Mouse (Mus musculus) frontal cortex, postnatal 14 days (tissue): ENCODE data around the gene Lrba.

Source experiments
- DNase-seq, 2 experiments: peaks; one replicate each; pipeline ENCODE4 v3.0.0; 2022; ENCODE audit warnings: low spot score in 2 of 2

Gene Lrba

DNA sequence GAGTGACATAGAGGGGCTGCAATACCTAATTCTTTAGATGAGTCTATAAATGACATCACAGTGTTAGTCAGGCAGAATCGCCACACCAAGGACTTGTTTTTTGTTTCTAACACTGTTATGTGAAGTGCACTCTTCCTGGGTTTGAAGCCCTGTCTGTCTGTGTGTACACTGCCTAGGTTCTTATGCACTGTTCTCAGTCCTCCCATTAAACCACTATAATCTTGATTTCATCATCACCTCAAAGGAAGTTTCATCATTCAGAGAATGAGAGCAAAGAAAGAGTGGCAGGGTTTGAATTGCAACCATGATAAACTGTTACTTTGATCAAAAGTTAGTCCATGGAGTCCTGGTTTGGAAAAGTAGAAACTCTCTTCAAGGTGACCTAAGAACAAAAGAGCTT, 532.1 kb downstream of the Lrba start:
- no peak for DNase-seq

DNA sequence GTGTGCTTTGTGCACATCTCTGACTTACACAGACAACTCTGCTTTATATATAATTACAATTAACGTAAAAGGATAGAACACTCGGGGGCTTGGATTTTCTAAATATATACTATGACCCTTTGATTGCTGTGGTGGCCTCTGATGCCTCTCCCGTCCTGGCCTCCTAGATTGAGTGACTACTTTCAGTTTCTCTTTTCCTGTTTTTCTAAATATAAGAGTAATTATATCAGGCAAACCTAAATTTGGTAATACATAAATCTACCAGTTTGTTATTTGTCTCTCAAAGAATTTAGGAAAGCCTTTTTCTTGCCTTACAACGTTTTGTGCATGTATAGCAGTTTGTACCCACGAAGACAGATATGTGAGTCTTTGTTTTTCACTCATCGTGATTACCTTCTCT, 534.2 kb downstream of the Lrba start:
- DNase-seq = no peak

DNA sequence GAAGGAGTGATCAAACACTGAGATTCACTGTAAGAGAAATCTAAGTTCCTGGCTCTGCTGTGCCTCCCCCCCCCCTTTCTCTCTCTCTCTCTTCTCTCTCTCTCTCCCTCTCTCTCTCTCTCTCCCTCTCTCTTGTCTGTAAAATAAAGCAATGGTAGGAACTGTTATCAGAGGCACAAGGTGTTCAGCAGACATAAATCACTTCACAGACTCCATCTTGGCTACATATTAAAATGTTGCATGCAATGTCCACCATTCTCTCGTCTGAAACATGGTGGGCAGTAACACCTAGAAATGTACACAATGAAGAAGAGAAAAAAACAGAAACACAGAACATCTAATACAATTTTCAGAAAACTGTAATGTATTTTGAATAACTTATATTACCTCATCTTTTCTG, 534.9 kb downstream of the Lrba start:
- DNase-seq = no peak

DNA sequence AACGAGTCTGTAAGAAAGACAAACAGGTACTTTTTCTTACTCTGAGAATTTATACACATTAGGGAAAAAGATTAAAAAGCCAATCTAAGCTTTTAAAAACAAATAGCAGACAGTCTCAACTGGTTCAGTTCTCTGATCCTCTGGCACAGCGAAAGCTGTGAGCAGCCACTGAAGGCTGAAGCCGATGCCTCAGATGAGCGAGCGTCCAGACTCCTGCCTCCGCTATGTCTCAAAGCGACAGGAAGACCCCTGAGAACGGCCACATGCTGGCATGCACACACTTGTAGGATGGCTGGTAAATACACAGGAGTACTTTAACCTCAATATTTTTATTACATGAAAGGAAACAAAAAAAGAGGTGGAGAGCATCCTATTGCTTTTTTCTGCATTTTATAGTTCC, 535.4 kb downstream of the Lrba start:
- DNase-seq = no peak

DNA sequence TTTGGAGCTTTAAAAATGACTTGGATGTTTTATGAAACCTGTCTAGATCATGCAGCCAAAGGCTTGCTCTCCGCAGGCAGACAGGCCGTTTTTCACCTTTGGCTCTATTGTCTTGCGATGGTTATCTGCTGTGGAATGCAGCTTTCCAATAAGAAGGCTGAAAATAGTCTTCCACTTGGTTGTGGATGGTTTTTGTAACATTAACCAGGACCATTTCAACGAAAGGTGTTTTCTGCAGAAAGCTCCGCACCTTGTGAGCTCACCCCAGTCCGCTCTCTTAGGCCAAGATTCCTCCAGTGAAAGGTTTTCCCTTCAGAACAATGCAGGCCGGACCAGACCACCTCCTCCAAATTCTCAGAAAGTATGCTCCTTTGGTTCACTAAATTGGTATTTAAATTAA, 536.0 kb downstream of the Lrba start:
- DNase-seq = no peak

DNA sequence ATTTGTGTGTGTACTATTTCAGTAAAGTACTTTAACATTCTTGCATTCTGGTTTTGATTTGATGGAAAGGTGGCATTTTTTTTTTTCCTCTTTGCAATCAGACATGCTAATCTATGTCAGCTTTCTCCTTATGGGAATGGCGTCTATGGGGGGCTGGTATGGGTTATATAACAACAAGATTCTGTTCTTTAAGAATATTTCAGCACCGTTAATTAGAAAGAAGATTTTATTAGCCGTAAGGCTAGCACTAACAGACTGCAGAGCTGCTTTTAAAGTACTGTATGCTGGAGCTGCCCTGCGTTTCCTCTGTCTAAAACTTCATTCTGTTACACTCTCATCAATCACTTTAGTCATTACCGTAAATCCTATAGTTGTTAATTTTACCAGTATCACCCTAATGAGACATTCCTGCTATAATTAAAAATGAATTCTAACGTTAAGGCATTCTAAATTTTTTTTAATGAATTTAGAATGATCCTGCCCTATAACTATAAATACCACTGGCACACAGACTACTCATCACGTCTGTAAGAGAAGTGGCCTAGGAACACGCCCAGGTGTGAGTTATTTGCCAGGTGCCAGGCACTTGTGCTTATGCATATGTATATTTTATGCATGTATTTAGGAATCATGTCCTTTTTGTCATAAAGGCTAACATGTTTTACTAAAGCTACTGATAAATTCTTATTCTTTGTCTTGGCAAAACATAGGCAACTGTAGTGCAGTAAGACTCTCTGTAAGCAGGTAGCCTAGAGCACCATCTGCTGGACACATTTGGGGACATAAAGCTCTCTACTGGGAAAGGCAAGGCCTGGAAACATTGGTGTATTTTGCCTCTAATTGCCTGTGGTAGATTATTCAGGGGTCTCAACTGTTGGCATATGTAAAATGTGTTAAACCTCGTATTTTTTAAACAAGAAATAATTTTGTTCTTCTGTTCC, 536.9 kb downstream of the Lrba start:
- peak in 1 of 2 experiments; percentile 70 for DNase-seq

DNA sequence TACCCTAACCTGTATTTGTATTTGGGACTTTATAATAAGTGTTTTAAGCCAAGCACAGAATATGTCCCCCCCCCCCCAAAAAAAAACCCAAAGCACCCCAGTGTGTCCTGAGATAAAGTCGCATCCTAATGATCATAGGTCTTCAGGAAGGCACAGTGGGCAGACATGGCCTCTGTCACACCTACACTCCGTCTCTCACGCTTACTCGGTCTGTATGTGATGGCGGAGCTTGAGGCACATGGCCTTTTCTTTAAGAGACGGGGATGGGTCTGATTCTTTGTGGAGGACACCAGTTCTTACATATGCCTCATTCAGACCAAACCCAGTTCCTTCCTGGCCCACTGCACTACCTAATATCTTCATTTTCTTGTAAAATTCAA, 537.5 kb downstream of the Lrba start:
- no peak for DNase-seq

DNA sequence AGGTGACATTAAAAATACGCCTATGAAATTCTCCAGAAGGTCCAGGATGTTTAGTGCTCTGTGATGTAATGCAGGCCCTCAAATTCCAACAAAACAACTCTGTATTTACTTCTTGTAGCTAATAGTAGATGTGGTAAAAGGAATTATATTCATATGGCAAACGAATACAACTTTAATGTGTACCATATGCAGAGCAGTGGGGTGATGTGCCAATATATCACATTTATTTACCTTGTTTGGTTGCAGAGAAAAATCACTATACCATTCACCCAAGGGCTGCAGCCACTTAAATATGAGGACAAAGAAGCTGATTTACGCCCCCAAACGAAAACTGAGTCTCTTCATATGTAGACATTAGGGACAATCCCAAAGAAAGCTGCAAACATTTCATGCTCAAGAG, 538.0 kb downstream of the Lrba start:
- no peak for DNase-seq

DNA sequence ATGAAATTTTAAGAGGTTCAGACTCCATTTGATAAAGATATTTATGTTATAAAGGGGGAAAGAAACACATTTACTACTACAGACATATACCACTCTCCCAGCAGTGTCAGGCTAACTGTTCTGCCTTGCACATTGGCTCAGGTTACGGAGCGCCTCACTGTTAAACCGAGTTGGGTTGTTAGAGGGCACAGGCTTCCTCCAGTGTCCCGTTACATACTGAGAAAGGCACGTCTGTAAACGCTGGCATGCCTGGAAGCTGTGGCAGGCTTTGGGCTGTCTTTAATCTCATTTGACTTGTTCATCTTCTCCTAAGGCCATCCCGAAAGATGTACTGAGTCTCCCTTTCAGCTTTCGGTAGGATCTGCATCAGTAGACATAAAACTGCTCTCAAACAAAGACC, 544.1 kb downstream of the Lrba start:
- DNase-seq = no peak

DNA sequence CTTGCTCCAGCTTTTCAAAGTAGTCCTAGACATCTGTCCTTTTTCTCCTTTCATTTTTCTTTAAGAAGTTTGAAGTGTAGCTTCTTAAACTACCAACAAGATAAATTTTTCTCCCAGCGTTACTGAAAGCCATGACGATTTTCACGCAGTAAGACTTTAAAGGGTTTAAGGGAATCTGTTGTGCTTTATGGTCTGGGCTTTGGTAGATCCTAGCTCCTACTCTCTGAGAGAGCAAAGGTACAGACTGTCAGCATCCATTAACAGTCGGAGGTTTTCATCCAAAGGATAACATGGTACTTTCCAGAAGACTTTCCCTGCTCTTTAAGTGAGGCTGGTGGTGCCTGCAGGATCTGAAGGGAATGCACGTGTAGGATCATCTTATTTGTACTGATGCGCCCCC, 544.5 kb downstream of the Lrba start:
- DNase-seq = no peak

DNA sequence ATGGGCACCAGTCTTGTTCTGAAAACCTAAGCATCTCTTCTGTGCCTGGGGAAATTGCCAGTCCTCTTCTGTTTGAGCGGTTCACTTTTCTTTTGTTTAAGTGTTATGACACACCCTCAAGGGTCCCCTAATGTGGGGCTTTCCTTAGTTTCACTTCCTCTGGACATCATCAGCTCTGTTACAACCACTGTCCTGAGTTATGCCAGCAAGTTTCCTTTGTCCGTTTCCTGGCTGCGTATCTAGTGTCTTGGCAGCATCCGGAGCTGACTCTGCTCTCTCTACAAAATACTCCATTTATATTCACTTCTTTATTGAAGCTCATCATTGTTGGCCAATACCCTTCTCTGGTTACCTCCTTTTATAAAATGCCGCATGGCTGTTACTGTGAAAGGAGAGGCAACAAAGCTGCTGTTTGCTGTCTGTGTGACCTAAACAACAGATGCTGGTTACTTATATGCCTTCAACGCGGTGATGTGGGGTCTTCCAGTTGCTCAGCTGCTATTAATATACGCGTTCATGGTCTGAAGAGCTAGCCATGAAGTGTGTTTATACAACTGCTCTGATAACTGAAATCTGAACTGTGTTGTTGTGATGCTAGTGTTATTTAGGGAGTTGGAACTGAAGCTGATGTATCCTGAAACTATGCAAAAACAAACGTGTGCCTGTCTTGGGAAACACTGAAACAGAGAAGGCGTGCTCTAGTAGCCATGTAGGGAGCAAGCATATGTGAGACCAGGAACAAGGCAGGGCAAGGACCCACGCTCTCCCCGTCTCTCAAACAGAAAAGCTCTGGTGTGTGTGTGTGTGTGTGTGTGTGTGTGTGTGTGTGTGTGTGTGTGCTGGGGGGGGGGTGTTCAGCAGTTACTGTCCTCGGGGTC, 550.3 kb downstream of the Lrba start:
- no peak for DNase-seq

DNA sequence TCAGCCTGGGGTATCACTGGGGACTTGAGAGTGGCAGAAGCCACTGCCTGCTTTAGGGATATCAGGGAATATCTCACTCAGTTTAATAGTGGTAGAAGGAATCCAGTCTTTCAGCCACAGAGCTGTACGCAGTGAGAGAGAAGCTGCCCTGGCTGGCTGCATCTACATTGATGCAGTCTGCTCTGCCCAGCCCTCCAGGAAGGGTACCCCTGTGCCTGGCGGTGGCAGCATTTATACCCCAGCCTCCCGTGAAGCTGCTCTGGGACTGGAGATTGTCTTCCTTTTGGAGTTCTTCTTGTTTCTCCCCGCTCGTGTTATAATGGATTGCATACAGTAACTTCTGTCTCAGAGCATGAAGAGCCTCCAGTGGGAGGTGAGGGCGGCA, 551.0 kb downstream of the Lrba start:
- DNase-seq = no peak

DNA sequence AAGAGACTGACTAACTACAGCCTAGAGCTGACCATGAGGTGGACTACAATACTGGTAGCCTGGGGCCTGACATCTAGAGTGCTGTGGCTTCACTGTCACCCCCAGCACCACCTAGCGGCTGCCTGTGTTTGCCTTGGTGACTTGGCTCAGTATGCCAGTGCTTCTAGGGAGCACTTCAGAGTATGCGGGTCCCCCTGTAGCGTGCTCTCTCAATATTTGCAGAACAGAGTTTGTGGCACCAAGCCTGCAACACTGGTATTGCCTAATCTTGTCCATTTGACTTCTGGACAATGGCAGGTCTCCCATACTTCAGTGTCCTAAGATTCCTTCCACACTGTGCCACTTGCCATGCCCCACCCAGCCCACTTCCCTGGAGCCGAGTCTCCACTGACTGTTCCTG, 555.2 kb downstream of the Lrba start:
- no peak for DNase-seq

DNA sequence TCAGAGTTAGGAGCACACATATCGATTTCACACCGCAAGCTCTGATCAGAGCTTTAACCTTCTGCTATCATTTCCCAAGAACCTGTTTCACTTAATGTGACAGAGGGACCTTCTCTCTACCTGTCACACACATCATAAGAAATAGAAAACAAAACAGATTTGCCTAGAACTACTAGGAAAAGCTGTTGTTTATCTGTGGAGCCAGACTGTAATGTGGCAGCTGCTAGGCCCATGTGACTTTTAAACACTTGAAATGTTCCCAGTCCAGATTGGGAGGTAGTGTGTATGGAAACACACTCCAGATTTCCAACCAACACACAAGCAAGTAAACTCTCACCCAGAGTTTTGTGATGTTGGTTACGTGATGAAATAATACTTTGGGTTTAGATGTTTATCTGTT, 559.6 kb downstream of the Lrba start:
- no peak for DNase-seq

DNA sequence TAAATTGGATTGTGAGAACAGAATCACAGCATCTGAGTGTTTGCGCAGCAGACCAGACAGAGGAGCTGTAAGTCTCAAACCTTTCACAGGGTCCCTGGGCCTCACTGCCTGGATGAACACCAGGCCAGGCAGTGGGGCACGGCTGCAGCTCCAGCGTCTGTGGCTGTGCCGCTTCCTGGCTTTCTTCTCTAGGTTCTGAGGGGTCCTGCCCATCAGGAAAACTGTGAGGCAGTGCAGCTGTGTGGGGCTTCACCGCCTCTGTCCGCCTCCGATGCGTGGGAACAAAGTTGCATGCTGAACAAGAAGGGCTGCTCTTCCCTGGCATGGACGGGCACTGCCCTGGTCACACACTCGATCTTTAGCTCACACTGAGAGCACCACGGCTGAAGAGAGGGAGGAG, 560.5 kb downstream of the Lrba start:
- DNase-seq = no peak

DNA sequence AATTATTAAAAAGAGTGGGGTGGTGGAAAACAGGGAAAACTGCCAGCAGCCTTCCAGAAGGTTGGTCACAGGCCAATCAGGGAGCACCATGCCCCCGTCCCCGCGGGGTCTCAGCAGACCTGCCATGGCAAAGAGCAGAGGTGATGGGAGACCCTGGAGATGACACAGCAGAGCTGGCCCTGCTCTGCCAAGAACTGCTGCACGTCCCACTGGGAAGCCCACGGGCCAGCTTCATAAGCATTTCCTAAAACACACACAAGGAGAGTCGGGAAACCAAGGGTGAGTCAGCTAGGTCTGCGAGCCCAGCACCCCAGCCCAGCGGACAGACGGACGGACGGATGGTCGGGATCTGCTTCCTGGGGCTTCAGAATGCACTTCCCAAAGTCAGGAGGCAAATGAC, 561.8 kb downstream of the Lrba start:
- DNase-seq = no peak

DNA sequence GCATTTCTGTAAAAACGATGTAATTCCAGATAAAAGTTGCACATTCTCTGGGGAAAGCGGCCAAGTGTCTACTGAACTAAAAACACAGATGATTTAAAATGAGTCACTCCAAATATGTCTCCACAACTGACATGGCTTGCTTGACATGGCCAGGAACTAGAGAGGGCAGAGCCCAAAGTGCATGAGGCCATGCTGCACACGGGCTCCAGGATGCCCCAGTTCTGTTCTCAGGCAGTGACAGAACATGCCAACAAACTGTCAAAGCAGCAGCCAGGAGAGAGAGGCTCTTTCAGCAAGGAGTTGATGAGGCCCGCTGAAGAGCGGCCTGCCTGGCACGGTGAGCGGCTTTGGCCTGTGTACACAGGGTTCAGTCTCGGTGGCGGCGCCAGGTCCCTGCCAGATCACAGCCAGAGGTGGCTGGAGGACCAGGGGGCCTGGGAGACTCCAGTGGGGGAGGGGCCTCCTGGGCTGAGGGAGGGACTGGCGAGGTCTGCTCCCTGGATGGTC, 562.4 kb downstream of the Lrba start:
- peak; percentile 58 to 79 for DNase-seq

DNA sequence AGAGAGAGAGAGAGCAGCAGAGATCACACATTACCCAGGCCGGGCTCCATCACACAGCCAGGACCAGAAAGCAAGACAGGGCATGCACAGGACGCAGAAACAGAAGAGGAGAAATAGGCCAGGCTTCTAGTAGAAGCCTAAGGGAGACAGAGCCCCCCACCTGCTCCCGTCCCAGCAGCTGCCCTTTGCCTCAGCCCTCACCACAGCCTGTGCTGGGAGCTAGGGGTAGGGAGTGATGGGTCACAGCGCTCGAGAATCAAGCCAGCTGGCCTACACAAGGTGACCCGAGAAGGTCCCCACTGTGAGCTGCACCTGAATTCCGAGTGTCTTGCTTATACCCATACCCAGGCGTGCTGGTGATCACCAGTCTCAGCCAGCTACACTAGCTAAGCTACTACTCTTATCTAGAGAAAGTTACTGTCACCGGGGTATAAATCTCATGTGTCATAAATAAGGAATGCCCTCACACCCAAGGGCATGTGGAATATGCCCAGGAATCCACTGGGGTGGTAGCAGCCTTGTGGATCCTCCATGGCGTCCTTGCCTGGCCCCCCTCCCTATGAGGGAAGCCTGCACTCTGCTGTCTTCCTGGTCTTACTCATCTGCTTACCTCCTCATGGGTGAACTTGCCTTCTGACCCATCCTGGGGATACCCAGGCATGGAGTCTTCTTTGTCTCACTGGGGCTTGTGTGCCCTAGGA, 563.1 kb downstream of the Lrba start:
- no peak for DNase-seq

DNA sequence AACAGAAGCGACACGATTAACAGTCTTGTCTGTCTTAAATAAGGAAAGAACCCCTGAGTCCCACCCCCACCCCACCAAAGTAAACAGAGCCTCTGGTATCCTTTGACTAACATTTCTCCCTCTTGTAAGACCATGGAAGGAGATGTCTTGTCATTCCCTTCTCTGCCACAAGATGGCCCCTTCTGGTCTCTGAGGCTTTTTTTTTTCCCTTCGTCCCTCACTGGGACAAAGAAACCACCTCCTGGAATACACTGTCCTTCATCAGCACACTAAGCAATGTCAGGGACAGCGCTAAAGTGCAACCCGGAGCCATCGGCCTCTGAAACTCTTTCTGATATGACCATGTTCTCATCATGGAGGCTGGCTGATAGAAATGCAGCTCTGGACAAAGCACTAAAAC, 564.2 kb downstream of the Lrba start:
- DNase-seq = peak in 1 of 2 experiments; percentile 65

DNA sequence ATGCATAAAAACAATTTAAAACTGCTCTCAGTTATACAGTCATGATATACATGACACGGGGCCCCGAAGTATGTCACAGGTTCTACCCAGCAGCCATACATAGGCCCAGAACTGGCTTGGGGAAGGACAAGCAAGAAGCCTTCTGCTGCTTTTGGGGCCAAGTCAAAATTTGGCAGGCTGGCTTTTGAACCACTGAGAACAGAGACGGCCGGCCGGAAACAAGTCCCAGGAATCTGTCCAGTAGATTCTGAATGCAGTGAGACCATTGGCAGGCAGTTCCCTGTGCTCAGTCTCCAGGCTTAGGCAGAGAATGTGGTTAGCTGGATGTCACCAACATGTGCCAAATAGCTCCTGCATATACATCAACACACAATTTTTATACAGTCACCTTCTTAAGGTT, 565.3 kb downstream of the Lrba start:
- no peak for DNase-seq

DNA sequence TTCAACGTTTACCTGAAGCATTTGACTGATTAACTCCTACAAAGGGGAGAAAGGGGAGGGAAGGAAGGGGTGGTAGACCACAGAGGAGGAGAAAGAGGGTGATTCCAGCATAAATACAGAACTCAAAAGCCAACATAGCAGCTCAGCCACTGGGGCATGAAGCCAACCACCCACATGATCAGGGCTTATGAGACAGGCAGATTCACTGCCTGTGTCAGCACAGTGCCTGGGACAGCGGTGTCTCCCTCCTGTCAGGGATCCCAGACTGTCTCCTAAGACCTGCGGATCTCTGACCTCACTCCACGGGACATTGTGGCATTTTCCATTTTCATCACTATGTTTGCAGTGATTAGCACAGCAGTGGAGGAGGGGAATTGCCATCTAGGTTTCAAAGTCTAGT, 568.8 kb downstream of the Lrba start:
- no peak for DNase-seq

DNA sequence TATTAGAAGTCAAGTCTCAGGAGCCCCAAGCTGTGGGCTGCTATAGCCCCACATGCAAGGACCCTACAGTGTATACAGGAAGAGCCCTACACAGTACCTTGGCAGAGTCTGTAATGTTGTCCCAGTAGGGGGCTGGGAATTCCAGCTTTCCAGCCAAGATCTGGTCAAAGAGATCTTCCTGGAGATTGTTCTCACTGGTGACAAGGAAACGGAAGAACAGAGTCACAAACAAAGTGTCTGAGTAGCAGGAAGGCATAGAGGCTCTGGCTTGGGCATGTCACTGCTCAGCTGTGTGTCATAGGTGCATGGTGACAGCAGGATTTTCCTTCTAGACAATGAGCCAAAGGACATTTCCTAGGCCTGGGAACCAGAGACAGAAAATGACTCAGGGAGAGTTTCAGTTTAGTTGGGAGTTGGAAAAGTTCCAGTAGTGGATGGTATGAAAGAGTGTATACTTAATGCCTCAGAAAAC, 569.3 kb downstream of the Lrba start:
- DNase-seq = no peak
